Mouse (Mus musculus) forebrain, embryonic 15.5 days (tissue): ENCODE results near the gene Polg2. TPM values are rescaled to one million over a fixed set of nuclear protein-coding genes. Genes with fewer than 3 reads are reported as not detected.

Experiments used
- ATAC-seq: fragments of 200-750 bp; cut with Nextera tagmentation; replicated peaks from 2 replicates; pipeline ENCODE4 v1.8.0; 2017; ENCODE audit warnings: mild to moderate bottlenecking, moderate TSS enrichment, moderate library complexity
- H3K27ac ChIP-seq: fragments of 300-500 bp; sonication (generic); replicated peaks from 2 replicates; pipeline ENCODE4 v1.5.1; 2015; ENCODE audit warnings: mild to moderate bottlenecking, inconsistent platforms
- H3K27me3 ChIP-seq: fragments of 300-500 bp; sonication (generic); 2 replicates; pipeline ENCODE4 v1.6.1; 2015; ENCODE audit warnings: inconsistent platforms
- H3K36me3 ChIP-seq: fragments of 300-500 bp; sonication (generic); 2 replicates; pipeline ENCODE4 v1.6.1; 2015; ENCODE audit warnings: mild to moderate bottlenecking, inconsistent platforms
- H3K4me1 ChIP-seq: fragments of 300-500 bp; sonication (generic); 2 replicates; pipeline ENCODE4 v1.6.1; 2015; ENCODE audit warnings: inconsistent platforms
- H3K4me2 ChIP-seq: fragments of 300-500 bp; sonication (generic); replicated peaks from 2 replicates; pipeline ENCODE4 v1.6.1; 2015; ENCODE audit warnings: mild to moderate bottlenecking, inconsistent platforms
- H3K4me3 ChIP-seq: fragments of 300-500 bp; sonication (generic); 2 replicates; pipeline ENCODE4 v1.5.1; 2015; ENCODE audit warnings: mild to moderate bottlenecking, inconsistent platforms
- H3K9ac ChIP-seq: fragments of 300-500 bp; sonication (generic); replicated peaks from 2 replicates; pipeline ENCODE4 v1.6.1; 2015; ENCODE audit warnings: mild to moderate bottlenecking, inconsistent platforms
- H3K9me3 ChIP-seq: fragments of 300-500 bp; sonication (generic); 2 replicates; pipeline ENCODE4 v1.6.1; 2016; ENCODE audit warnings: inconsistent platforms
- WGBS: fragments of 180-500 bp; shearing (Covaris S2); methylation state at CpG from one replicate; pipeline ENCODE4 v1.1.7; 2015; ENCODE audit warnings: mixed read lengths; 5-methylcytosine and 5-hydroxymethylcytosine counted together
- polyA plus RNA-seq: library from polyadenylated mRNA; unstranded; fragments of >200 nt; fragmentation: Nextera tagmentation; extraction: Ambion mirVana; gene quantifications from 2 replicates; pipeline ENCODE4 v1.2.1, GENCODE M21; 2015

Polg2 gene
- 9.9 and 11.0 TPM in 2 replicates for polyA plus RNA-seq

DNA sequence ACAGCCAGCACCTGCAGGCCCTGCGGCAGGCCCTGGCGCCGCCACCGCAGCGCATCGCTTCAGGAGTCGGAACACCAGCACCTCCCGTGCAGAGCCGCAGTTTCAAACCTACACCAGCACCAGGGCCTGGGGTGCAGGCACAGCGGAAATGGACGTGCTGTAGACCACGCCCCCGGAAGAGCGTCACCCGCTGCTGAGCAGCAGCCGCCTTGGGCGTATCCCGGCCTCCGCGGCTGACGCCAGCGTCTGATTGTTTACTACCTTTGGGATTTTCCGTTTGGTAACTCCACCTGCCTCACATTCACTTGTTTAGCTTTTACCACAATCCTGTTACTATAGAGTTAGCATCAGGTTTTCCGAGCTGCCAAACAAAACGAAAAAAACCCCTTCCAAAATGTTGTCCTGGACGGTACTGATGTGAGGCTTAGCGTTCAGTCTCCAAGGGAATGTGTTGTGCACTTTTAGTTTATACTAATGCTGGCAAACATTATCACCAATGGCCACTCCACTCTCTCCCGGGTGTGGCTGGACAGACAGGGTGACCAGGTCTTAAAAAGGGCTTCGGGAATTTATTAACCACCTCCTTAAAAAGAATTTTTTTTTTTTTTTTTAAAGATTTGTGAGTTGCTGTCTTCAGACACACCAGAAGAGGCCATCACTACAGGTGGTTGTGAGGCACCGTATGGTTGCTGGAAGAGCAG lies at the start of gene Polg2:
Gene Polg2 (minus strand): TSS at position 150 of the 701 bp plus-strand sequence.
- Histone ChIP-seq H3K27me3 (no peaks in the 10 kb centered on the region), H3K4me3 (peak within 1 kb of the TSS; percentile 75), H3K36me3 (peaks cover 58% of the 10 kb centered on the region), H3K9me3 (no peaks in the 10 kb centered on the region), H3K4me2 (peak within 1 kb of the TSS; percentile 91), H3K9ac (peak within 1 kb of the TSS; percentile 82), H3K4me1 (peaks cover 34% of the 10 kb centered on the region), H3K27ac (peak within 1 kb of the TSS; percentile 95)
- 3% methylated on average over 30 of the region's 30 CpGs for WGBS
- peak; percentile 99 for ATAC-seq

DNA sequence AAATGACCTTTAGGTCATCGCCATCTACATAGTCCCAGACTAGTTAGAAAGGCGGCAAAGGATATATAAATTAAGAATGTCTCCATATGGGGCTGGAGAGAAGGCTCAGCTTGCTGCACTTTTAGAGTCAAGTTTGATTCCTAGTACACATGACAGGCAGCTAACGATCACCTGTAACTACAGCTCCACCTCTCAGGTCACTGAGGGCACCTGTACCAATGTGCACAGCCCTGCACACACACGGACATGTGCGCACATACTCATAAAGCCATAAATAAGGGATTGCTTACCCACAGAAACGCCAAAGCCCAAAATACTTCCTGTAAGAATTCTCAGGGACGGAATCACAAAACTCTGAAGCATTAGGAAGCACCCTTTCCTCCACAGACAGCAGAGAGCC lies 48.7 kb upstream of the Polg2 start:
- 96% methylated on average over 7 of the region's 7 CpGs for WGBS
- H3K9ac ChIP-seq = no peak overlapping the region
- no peaks in the 10 kb centered on the region for H3K4me1 ChIP-seq
- no peak overlapping the region for H3K4me2 ChIP-seq
- H3K4me3 ChIP-seq = no peak overlapping the region
- H3K9me3 ChIP-seq = no peaks in the 10 kb centered on the region
- no peaks in the 10 kb centered on the region for H3K27me3 ChIP-seq
- no peak for ATAC-seq
- H3K36me3 ChIP-seq = peaks cover 47% of the 10 kb centered on the region
- no peak overlapping the region for H3K27ac ChIP-seq

DNA sequence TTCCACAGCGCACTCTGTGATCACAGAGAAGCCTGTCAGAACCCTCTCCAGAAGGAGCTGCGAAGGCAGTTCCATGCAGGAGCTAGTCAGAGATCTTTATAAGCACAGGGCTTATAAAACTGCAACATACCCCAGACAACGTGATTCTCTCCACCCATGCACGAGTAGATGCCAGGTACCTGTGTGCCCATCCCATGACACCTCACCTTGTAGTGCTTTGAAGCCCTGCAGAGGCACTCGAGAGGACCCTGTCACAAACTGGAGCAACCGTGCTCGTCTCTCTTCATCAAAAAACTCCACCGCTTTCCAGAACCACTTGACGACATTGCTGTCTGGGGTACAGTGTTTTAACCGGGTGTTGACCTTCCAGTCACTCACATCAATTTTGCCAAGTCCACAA lies 45.1 kb upstream of the Polg2 start:
- Histone ChIP-seq H3K4me2 (no peak overlapping the region), H3K36me3 (peaks cover 42% of the 10 kb centered on the region), H3K9me3 (no peaks in the 10 kb centered on the region), H3K27ac (no peak overlapping the region), H3K27me3 (no peaks in the 10 kb centered on the region), H3K9ac (no peak overlapping the region), H3K4me3 (no peak overlapping the region), H3K4me1 (no peaks in the 10 kb centered on the region; the same call in 1 of the 2 replicates)
- no peak for ATAC-seq
- WGBS = 94% methylated on average over 10 of the region's 10 CpGs

DNA sequence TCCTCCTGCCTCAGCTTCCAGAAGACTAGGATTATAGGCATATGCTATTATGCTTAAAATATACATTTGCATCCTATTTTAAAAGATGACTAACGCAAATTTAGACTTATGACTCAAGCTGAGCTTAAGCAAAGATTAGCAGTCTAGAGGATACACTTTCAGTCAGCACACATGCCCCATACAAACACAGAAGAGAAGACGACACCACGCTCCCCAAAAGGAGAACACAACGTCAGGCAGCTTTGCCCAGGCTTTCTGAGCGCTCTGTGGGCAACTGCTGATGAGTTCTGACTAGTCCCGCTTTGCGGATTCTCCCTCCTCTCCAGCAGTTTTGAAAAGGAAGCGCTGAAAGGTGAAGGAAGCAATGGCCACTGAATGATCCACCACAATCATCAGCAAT lies 44.4 kb upstream of the Polg2 start:
- H3K27me3 ChIP-seq = no peaks in the 10 kb centered on the region
- H3K4me2 ChIP-seq = no peak overlapping the region
- H3K9me3 ChIP-seq = no peaks in the 10 kb centered on the region
- peaks cover 42% of the 10 kb centered on the region for H3K36me3 ChIP-seq
- 91% methylated on average over 8 of the region's 8 CpGs for WGBS
- H3K4me1 ChIP-seq = peaks cover 7% of the 10 kb centered on the region
- ATAC-seq = no peak
- no peak overlapping the region for H3K27ac ChIP-seq
- H3K9ac ChIP-seq = no peak overlapping the region
- no peak overlapping the region for H3K4me3 ChIP-seq

DNA sequence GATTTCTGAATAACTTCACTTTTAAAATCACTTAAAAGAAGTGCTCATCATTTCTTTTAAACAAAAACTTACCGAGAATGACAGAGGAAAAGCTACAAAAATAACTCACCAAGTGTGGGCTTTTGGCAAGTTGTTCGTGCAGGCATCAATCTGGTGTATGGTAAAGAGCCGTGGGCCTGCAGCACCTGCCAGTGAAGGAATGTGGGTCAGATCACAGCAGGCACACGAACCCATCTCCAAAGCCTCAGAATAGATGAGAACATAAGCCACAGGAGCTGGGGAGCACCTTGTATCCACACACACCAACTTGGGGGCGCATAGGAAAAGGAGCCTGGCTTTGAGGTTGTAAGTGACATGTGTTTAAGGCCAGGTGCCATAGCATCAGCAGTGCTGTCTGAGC lies 43.6 kb upstream of the Polg2 start:
- Histone ChIP-seq H3K9me3 (no peaks in the 10 kb centered on the region), H3K36me3 (peaks cover 34% of the 10 kb centered on the region), H3K4me1 (peaks cover 15% of the 10 kb centered on the region), H3K27ac (no peak overlapping the region; the same call in 1 of the 2 replicates), H3K9ac (no peak overlapping the region), H3K4me2 (no peak overlapping the region), H3K4me3 (no peak overlapping the region), H3K27me3 (no peaks in the 10 kb centered on the region)
- ATAC-seq = no peak
- WGBS = 85% methylated on average over 5 of the region's 5 CpGs

DNA sequence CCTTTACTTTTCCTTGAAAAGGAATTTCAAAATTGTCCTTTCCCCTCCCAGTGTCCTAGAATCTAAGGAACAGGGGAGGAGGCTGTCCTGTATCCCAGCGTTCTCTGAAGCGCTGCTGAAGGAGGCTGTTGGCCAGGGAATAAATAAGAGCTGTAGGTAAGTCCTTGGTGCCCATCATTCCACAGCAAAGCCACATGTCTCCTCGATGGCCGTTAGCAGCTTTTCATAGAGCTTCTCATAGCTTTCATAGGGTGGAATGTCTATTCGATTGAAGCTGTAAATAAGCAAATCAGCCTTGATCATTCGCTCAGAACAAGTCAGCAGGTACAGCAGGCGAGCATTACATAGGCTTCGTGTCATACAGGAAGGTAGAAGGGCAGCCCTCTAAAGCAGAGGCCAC lies 43.2 kb upstream of the Polg2 start:
- no peak overlapping the region for H3K4me3 ChIP-seq
- 88% methylated on average over 8 of the region's 8 CpGs for WGBS
- peaks cover 19% of the 10 kb centered on the region for H3K4me1 ChIP-seq
- H3K9me3 ChIP-seq = no peaks in the 10 kb centered on the region
- no peak for ATAC-seq
- H3K4me2 ChIP-seq = no peak overlapping the region
- no peak overlapping the region for H3K27ac ChIP-seq
- peaks cover 31% of the 10 kb centered on the region for H3K36me3 ChIP-seq
- no peak overlapping the region for H3K9ac ChIP-seq
- H3K27me3 ChIP-seq = no peaks in the 10 kb centered on the region

DNA sequence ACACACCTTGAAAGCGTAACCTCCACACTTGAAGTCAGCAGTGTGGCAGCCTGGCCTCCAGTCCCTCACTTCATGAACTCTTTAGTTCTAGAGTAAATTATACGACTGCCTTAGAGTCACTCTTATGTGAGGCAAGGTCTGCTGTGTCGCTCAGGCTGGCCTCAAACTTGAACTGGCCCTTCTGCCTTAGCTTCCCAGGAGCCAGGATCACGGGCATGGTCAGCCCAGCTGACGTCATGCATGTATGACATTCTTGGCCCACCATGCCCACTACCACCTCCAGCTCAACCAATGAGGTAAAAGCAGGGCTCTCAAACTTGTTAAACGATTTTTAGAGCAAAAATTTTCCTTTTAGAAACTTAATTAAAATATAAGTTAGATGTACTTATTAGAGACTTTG lies 42.1 kb upstream of the Polg2 start:
- H3K4me2 ChIP-seq = no peak overlapping the region
- H3K27ac ChIP-seq = 0 out of 2 replicates have a peak overlapping the region, but pooled peaks have one; percentile 2
- peaks cover 42% of the 10 kb centered on the region for H3K36me3 ChIP-seq
- no peaks in the 10 kb centered on the region for H3K9me3 ChIP-seq
- WGBS = 87% methylated on average over 6 of the region's 6 CpGs
- no peak overlapping the region for H3K9ac ChIP-seq
- no peak overlapping the region for H3K4me3 ChIP-seq
- peaks cover 24% of the 10 kb centered on the region for H3K4me1 ChIP-seq
- H3K27me3 ChIP-seq = no peaks in the 10 kb centered on the region
- no peak for ATAC-seq

DNA sequence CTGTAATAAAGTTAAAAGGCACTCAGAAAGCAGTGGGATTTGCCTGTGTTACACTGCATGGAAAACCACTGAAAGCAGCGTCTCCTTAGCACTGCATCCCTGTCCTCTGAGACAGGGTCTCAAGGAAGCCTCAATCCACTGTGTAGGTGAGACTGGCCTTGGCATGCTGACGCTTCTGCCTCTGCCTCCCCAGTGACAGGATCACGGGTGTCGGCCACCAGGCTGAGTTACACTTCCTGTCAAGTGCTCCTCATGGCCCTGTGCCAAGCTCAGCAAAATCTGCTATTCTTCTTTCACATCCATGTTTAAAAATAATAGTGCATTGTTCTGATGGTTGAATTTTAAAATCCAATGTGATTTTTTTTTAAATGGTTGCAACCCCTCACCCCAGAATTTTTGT lies 41.6 kb upstream of the Polg2 start:
- H3K4me1 ChIP-seq = peaks cover 24% of the 10 kb centered on the region
- no peak overlapping the region for H3K9ac ChIP-seq
- no peaks in the 10 kb centered on the region for H3K9me3 ChIP-seq
- WGBS = 53% methylated on average over 4 of the region's 4 CpGs
- H3K4me3 ChIP-seq = no peak overlapping the region
- 0 out of 2 replicates have a peak overlapping the region, but pooled peaks have one; percentile 2 for H3K27ac ChIP-seq
- no peaks in the 10 kb centered on the region for H3K27me3 ChIP-seq
- peak; percentile 56; the same call in 1 of the 2 replicates for ATAC-seq
- peaks cover 46% of the 10 kb centered on the region for H3K36me3 ChIP-seq
- H3K4me2 ChIP-seq = no peak overlapping the region

DNA sequence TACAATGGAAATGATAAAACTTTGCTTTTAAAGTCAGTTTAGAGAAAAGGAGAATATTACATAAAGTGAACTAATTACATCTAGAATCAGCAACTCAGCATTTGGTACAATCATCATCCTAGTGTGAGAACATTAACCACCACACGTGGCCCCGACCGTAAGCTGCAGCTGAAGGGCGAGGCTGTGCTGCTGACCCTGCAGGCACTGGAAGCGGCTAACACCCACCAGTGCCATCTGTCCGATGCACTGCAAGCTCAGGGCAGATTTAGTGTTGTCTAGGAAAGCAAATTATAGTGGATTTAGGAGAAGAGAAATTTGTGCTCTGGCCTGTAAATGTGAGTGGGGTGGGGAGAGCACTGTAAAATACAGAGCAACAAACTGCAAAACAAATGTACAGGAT lies 40.9 kb upstream of the Polg2 start:
- Histone ChIP-seq H3K9me3 (no peaks in the 10 kb centered on the region), H3K9ac (no peak overlapping the region), H3K27ac (peak overlapping the region; percentile 7; the same call in 1 of the 2 replicates), H3K4me3 (no peak overlapping the region), H3K4me2 (no peak overlapping the region), H3K36me3 (peaks cover 51% of the 10 kb centered on the region), H3K27me3 (no peaks in the 10 kb centered on the region), H3K4me1 (peaks cover 24% of the 10 kb centered on the region)
- ATAC-seq = no peak
- 62% methylated on average over 6 of the region's 6 CpGs for WGBS

DNA sequence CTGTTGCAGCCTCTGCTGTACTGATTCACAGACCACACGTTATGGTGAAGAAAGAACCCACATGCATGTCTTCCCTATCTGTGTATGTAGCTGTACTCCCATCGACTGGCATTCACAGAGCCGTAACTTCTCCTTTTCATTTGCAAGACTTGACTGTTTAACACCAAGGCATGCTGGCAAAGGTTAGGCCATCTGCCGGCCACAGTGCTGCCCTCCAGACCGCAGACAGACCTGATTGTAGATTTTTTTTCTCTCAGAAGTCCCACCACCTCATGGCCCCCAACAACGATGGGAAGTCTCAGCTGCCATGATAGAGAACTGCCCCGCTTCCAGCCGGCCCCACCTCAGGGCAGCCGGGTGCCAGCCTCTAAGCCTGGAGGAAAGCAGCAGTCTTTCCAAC lies 40.3 kb upstream of the Polg2 start:
- Histone ChIP-seq H3K9me3 (no peaks in the 10 kb centered on the region), H3K27ac (0 out of 2 replicates have a peak overlapping the region, but pooled peaks have one; percentile 78), H3K36me3 (peaks cover 57% of the 10 kb centered on the region), H3K4me3 (no peak overlapping the region), H3K4me2 (no peak overlapping the region), H3K9ac (no peak overlapping the region), H3K4me1 (peaks cover 24% of the 10 kb centered on the region), H3K27me3 (no peaks in the 10 kb centered on the region)
- no peak for ATAC-seq
- WGBS = 86% methylated on average over 9 of the region's 9 CpGs

DNA sequence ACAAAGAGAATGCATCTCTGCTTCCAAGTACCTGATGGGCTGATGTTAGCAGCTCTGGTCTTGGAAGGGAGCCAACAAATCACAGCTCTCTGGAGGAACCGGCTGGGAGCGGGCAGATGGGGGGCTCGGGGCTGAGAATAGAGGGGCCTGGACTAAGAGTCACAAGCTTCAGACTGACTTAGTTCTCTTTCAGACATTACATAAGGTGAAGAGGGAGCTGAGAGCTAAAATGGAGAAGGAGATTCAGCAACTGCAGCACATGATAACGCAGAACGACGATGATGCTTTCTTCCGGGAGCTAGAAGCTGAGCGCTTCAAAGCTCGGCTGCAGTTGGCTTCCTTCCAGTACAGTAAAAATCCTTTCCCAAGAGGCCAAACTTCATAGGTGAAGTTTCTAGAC lies 39.0 kb upstream of the Polg2 start:
- ATAC-seq = peak; percentile 76; the same call in 1 of the 2 replicates
- WGBS = 20% methylated on average over 9 of the region's 9 CpGs
- peaks cover 24% of the 10 kb centered on the region for H3K4me1 ChIP-seq

DNA sequence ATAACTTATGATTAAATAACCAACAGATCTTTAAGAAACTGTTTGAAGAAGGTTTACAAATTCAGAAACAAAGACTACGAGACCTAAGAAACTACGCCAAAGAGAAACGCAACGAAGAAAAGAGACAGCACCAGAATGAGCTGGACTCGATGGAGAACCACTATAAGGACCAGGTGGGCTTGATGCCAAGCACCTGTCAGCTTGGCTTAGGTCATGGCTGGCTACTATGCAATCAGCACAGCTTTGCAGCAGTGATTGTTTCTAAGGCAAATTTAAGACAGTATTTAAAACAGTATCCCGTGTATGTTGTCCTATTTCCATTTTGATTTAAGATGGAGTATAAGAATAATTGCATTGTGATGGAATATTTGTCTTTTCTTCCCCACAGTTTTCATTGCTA lies 38.5 kb upstream of the Polg2 start:
- H3K9me3 ChIP-seq = no peaks in the 10 kb centered on the region
- no peaks in the 10 kb centered on the region for H3K27me3 ChIP-seq
- no peak overlapping the region for H3K4me2 ChIP-seq
- H3K36me3 ChIP-seq = peaks cover 64% of the 10 kb centered on the region
- peak overlapping the region; percentile 78 for H3K27ac ChIP-seq
- ATAC-seq = no peak
- peaks cover 24% of the 10 kb centered on the region for H3K4me1 ChIP-seq
- H3K4me3 ChIP-seq = no peak overlapping the region
- peak overlapping the region; percentile 16; the same call in 1 of the 2 replicates for H3K9ac ChIP-seq
- 38% methylated on average over 6 of the region's 6 CpGs for WGBS

More for the DNA sequence above, 39.0 kb upstream of the Polg2 start:
- Histone ChIP-seq H3K36me3 (peaks cover 61% of the 10 kb centered on the region), H3K27ac (peak overlapping the region; percentile 78), H3K4me3 (no peak overlapping the region), H3K4me2 (0 out of 2 replicates have a peak overlapping the region, but pooled peaks have one; percentile 8), H3K9ac (peak overlapping the region; percentile 16; the same call in 1 of the 2 replicates), H3K27me3 (no peaks in the 10 kb centered on the region), H3K9me3 (no peaks in the 10 kb centered on the region)
